Mouse (Mus musculus): ENCODE measurements around the gene Slc24a2.
A peak's percentile ranks its signal among the peaks of the same experiment; 100 is the strongest.

Gene Slc24a2

GRCm38 (mm10) chr4:87041412-87041997 lies 188.8 kb downstream of the Slc24a2 start:
- DNase-seq (ENCODE audit: low spot score in 2 of 2): no peak

DNA sequence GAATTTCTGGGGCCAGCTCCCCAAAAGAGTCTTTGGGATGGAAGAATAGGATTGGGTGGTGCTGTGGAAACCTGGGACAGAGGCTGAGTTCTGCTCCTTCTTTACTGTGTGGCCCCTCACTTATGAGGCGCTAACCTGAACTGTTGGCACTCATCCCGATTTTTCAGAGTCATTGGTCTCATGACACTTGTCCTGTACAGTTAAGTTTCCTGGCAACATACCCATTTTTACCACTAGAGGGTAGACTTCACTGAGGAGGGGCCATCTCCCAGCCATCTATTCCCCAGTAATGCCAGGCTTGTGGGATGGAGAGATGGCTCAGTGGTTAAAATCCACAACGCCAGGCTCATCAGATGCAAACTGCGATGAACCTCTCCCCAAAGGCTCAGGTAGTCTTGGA lies 192.7 kb downstream of the Slc24a2 start:
- DNase-seq (ENCODE audit: low spot score in 2 of 2): no peak

DNA sequence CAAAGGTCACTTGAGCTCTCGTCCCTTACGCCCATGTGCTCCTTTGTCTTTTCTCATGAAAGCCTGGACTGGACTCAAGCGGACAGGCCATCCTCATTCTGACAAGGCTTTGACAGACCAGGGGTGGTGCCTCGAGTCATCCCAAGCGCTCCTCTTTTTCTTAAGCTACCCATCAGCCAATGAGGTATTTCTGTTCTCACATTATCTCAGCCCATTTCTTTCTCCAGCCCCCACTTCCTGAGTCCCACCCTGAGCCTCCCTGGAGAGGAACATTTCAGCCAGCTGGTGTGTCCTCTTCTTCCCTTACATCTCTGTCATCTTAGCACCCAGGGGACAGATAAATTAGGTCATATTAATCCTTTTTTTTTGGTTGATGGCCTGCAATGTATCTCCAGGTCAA lies 193.8 kb downstream of the Slc24a2 start:
- no peak for DNase-seq (ENCODE audit: low spot score in 2 of 2)

- no peak for DNase-seq (ENCODE audit: low spot score in 2 of 2)
Measured at GRCm38 (mm10) chr4:87035701-87036100, 194.6 kb downstream of the Slc24a2 start.

DNA sequence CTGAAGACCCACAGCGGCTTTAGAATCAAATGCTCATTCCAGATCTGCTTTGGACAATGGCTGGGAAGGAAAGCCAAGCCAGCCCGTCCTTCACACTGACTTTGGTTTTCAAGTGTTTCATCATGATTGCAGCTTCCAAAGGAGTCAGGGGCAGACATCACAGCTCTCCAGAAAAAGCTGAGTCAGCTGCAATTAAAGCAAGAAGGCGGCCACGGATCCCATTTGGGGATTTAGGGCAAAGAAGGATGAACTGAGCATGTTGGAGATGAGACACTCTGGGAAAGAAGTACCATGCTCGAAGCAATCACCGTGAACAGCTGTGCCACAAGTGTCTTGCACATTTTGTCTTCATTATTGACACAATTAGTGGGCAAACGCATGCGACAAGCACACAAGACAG lies 197.6 kb downstream of the Slc24a2 start:
- DNase-seq (ENCODE audit: low spot score in 2 of 2): no peak

DNA sequence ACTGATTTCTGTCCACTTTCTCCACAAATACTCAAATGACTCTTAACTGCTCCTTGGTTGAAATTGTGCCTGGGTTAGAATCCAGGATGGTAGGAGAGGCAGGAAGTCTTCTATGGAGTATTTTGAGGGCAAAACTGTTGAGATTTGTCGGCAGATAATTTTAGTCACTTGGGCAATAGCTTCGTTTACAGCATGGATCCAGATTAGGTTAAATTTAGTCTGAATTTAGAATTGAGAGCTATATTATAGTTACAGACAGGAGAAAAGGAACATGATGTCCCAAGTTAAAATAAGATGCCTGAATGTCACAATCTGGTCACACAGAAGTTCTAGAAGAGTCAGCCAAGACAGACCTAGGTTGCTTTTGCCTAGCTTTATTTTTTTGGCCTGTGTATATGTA lies 199.2 kb downstream of the Slc24a2 start:
- DNase-seq (ENCODE audit: low spot score in 2 of 2): no peak

GRCm38 (mm10) chr4:87026311-87027151 lies 203.7 kb downstream of the Slc24a2 start:
- DNase-seq (ENCODE audit: low spot score in 2 of 2): no peak

- no peak for DNase-seq (ENCODE audit: low spot score in 2 of 2)
Measured at GRCm38 (mm10) chr4:87024556-87024955, 205.7 kb downstream of the Slc24a2 start.

GRCm38 (mm10) chr4:87021542-87021941 lies 208.7 kb downstream of the Slc24a2 start:
- no peak for DNase-seq (ENCODE audit: low spot score in 2 of 2)

GRCm38 (mm10) chr4:87019486-87020105 lies 210.7 kb downstream of the Slc24a2 start:
- DNase-seq (ENCODE audit: low spot score in 2 of 2): no peak

DNA sequence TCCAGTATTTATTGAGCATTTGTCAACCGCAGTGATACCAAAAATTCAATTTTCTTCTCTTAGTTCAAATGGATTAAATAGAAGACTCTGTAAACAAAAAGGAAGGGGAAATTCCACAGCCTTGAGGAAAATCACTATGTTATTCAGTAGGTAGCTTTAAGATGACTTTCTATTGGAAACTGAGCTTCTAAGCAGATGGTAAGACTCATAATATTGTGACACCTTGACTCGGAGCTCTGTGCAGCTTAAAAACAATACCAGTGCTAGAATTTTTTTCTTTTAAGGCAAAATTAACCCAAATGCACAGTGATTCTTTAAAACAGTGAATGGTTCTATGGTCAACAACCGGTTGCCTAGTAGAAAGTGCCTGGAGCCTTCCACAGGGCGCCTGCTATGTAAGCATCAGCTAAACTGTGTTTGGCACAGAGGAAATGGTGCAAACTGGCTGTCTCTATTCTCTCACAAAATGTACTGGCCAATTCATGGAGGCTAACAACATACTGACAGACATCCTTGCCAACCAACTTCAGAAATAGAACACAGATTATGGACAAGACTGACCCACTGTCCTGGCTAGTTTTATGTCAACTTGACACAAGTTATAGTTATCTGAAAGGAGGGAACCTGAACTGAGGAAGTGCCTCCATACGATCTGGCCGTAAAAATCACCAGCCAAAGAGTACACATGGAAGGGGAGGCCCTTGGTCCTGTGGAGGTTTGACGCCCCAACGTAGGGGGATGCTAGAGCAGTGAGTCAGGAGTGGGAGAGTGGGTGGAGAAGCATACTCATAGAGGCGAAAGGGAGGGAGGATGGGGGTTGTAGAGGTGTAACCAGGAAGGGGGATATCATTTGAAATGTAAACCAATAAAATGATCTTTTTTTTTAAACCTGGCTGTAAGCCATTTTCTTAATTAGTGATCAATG lies 211.9 kb downstream of the Slc24a2 start:
- DNase-seq (ENCODE audit: low spot score in 2 of 2): no peak

GRCm38 (mm10) chr4:87017464-87017863 lies 212.8 kb downstream of the Slc24a2 start:
- no peak for DNase-seq (ENCODE audit: low spot score in 2 of 2)

GRCm38 (mm10) chr4:87015746-87016145 lies 214.5 kb downstream of the Slc24a2 start:
- no peak for DNase-seq (ENCODE audit: low spot score in 2 of 2)

DNA sequence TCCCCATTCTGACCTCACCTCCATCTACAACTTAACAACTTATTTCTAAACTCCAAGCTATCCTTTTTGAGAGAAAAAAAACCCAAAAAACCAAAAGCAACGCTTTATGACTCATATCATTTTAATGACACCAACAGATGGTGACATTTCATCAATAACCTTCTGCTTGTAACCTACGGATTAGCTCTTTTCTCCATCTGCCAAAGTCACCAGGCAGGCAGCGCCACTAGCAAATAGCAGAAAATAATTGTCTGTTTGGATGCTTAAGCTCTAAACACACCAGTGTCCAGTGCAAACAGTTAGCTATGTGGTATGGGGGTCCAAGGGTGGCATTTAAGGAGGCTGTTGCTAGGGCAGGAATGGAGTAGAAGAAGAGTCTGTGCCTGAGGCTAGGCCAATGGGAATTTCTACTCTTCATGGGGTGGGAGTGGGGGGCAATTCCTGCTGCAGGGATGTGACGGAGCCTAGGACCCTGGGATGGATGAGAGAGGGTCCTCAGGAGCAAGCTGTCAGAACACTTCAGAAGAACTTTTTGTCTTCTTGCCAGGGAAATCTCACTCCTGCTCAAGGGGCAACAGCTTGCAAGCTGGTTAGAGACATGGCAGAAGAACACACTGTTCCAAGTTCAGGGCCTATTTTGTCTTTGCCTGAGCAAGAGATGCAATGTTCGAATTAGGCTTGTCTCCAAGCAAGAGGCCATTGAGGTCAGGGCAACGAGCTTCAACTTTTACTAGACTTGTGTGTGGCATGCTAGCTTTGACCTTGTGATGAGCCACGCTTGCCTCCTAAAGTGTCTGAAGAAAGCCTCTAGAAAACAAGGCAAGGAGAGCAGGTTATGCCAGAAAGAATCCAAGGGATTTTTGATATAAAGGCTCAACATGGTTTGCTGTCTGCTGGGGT lies 216.3 kb downstream of the Slc24a2 start:
- no peak for DNase-seq (ENCODE audit: low spot score in 2 of 2)

DNA sequence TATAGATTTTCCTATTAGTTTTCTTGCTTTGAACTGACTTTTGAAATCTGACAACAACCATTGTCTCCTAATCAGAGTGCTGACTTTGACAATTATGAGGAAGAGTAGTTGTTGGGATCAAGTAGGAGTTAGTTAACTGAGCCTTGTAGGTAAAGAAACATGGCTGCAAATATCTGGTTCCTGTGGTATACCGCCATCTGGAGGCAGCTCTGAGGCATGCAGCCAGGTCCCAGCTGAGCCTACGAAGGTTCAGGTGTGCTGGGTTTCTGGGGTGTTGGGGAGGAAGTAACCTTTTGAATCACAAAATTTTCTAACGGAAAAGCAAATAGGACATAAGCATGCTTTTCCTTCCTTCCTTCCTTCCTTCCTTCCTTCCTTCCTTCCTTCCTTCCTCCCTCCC lies 237.8 kb downstream of the Slc24a2 start:
- DNase-seq (ENCODE audit: low spot score in 2 of 2): no peak

- no peak for DNase-seq (ENCODE audit: low spot score in 2 of 2)
Measured at GRCm38 (mm10) chr4:86989301-86989700, 241.0 kb downstream of the Slc24a2 start.

- no peak for DNase-seq (ENCODE audit: low spot score in 2 of 2)
Measured at GRCm38 (mm10) chr4:86987846-86988245, 242.4 kb downstream of the Slc24a2 start.

DNA sequence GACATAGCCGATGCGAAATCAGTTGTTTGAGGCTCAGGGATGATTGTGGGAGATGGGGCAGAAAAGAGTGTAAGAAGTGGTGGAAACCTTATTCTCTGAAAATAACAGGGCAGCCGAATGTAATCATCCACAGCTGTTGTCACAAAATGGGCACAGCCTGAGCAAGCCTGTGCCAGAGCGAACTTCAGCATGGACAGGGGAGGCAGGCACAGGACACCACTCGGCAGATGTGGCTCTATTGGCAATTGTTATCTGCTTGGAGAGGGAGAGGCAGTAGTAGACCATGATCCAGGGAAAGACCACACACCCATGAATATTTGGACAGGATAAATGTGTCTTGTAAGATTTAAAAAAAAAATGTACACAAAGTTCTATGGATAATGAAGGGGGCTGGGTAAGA lies 253.0 kb downstream of the Slc24a2 start:
- DNase-seq (ENCODE audit: low spot score in 2 of 2): no peak

DNA sequence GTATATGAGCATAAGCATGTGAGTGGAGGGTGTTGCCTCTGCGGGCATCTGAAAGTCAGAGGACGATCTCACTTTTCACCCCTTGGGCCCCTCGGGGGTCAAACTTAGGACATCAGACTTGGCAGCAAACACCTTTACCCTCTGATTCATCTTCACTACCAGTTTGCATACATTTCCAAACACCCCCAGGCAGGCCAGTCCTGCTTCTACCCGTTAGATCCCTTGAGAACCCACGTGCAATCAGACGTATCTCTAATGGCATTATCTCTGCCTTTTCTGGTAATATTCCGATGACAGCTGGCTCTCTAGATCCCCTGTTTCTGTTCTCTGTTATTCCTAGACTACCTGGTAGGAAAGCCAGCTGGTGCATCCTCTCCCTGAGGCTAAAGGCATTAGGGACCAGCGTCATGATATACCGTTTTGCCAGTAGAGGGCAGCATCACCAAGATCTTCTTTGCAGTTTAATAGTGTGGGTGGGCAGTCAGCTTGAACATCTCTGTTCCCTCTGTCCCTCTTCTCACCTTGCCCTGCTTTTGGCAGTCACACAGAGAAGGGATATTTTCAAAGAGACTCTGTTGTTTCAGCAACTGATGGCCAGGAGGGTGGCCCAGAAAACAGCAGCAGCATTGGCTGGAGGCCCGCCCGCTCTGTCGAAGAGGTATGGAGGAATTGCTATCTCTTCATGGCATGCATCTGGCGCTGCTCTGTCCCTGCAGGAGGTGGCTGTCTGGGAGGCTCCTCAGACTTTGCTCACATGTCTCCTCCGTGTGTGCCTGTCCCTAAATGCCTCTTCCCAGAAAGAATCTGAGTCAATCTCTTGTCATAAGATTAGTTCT lies 272.5 kb downstream of the Slc24a2 start:
- peak; percentile 8 to 12 for DNase-seq (ENCODE audit: low spot score in 2 of 2)

DNA sequence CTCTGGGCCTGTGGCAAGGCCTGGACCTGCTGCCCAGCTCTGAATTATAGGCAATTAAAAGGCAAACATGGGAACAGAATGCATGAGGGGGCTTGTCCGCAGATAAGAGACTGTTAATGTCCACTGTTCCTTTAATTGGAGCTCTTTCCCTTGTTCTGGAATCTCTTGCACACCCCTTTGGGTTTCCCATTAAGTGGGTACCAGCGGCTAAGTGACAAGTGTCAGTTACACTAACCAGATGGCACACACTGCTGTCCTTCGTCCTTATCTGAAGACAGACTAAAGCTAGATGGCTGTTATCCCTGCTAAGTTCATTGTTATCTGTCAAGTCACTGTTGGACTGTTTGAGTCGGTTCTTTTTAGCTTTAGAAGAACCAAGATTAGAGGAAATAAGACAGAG lies 274.8 kb downstream of the Slc24a2 start:
- no peak for DNase-seq (ENCODE audit: low spot score in 2 of 2)

All from urinary bladder, postnatal 36 days (tissue).